Mouse (Mus musculus) hindbrain, embryonic 16.5 days (tissue): Measurements from ENCODE around the gene Atp5h. TPM values are rescaled to one million over a fixed set of nuclear protein-coding genes. Genes with fewer than 3 reads are reported as not detected.
A peak's percentile ranks its signal among the peaks of the same experiment; 100 is the strongest.

Experiments
- ATAC-seq: fragments of 200-750 bp; cut with Nextera tagmentation; 2 replicates; pipeline ENCODE4 v1.8.0; 2017; ENCODE audit warnings: moderate TSS enrichment, moderate library complexity
- H3K27ac ChIP-seq: fragments of 300-500 bp; sonication (generic); 2 replicates; pipeline ENCODE4 v1.5.1; 2014; ENCODE audit warnings: low read depth, mild to moderate bottlenecking, control low read depth, low read length, moderate library complexity
- H3K27me3 ChIP-seq: fragments of 300-500 bp; sonication (generic); replicated peaks from 2 replicates; pipeline ENCODE4 v1.6.1; 2014; ENCODE audit warnings: low read length; ENCODE audit not compliant: control insufficient read depth, insufficient read depth
- H3K36me3 ChIP-seq: fragments of 300-500 bp; sonication (generic); 2 replicates; pipeline ENCODE4 v1.6.1; 2014; ENCODE audit warnings: mild to moderate bottlenecking, low read length, moderate library complexity, mixed read lengths; ENCODE audit not compliant: control insufficient read depth, insufficient read depth
- H3K4me1 ChIP-seq: fragments of 300-500 bp; sonication (generic); 2 replicates; pipeline ENCODE4 v1.6.1; 2014; ENCODE audit warnings: low read depth, low read length; ENCODE audit not compliant: control insufficient read depth, insufficient read depth
- H3K4me2 ChIP-seq: fragments of 300-500 bp; sonication (generic); 2 replicates; pipeline ENCODE4 v1.6.1; 2014; ENCODE audit warnings: mild to moderate bottlenecking, low read length, control low read depth, moderate library complexity
- H3K4me3 ChIP-seq: fragments of 300-500 bp; sonication (generic); 2 replicates; pipeline ENCODE4 v1.5.1; 2014; ENCODE audit warnings: mild to moderate bottlenecking, low read length, control low read depth, moderate library complexity
- H3K9ac ChIP-seq: fragments of 300-500 bp; sonication (generic); 2 replicates; pipeline ENCODE4 v1.6.1; 2014; ENCODE audit warnings: low read depth, mild to moderate bottlenecking, control low read depth, low read length, moderate library complexity
- H3K9me3 ChIP-seq: fragments of 300-500 bp; sonication (generic); 2 replicates; pipeline ENCODE4 v1.6.1; 2014; ENCODE audit warnings: mild to moderate bottlenecking, low read length, moderate library complexity; ENCODE audit not compliant: control insufficient read depth
- WGBS: fragments of 180-500 bp; shearing (Covaris S2); extraction: QIAGEN DNeasy Blood & Tissue Kit; methylation state at CpG from one replicate; pipeline ENCODE4 v1.1.7; 2014; 5-methylcytosine and 5-hydroxymethylcytosine counted together
- polyA plus RNA-seq: library from polyadenylated mRNA; unstranded; fragments of >200 nt; fragmentation: Nextera tagmentation; extraction: Ambion mirVana; gene quantifications from 2 replicates; pipeline ENCODE4 v1.2.1, GENCODE M21; 2015

The Atp5h gene
- polyA plus RNA-seq: 832 and 923 TPM in 2 replicates

DNA sequence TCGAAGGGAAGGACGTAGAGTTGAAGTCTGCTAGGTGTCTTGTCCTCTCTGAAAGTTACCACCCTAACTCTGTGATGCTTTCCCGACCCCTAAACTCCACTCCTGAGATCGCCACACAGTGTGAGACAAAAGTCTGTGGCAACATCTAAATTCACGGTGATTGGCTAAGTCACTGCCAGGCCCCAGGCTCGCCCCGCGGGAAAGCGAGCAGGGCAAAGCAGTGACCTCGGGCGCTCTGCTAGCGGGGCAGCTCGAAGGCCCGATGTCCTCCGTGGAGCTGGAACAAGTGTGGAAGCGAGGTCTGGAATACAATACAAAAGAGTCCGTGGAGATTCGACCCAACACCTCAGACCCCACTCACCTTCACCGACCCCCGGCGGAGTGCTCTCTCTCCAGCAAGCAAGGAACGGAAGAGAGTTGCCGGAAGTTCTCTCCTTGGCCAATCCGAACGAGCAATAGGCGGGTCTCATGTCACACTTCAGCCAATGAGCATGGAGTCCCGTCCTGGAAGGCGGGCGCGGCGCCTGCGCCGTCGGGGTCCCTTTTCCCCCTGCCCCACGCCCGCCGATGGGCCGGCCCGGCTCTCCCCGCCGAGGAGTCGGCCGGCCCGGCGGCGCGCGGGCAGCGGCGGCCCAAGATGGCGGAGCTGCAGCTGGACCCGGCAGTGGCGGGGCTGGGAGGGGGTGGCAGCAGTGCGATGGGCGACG is at the start of gene Atp5h, which contains the start of gene Kctd2:
Atp5h (minus strand) TSS at position 432 of the 707 bp plus-strand sequence.
Kctd2 (plus strand) TSS at position 598 of the 707 bp plus-strand sequence.
- peak; percentile 98 for ATAC-seq
- H3K4me3 ChIP-seq: peak within 1 kb of the TSS; percentile 84
- under 1% methylated on average over 40 of the region's 56 CpGs for WGBS
- no peaks in the 10 kb centered on the region for H3K27me3 ChIP-seq
- peaks cover 15% of the 10 kb centered on the region for H3K36me3 ChIP-seq
- H3K9me3 ChIP-seq: no peaks in the 10 kb centered on the region
- peaks cover 23% of the 10 kb centered on the region for H3K4me1 ChIP-seq
- H3K9ac ChIP-seq: peak within 1 kb of the TSS; percentile 95
- H3K4me2 ChIP-seq: peak within 1 kb of the TSS; percentile 95
- H3K27ac ChIP-seq: peak within 1 kb of the TSS; percentile 89

- H3K4me2 ChIP-seq: no peak overlapping the region
- H3K27me3 ChIP-seq: no peaks in the 10 kb centered on the region
- H3K4me1 ChIP-seq: no peaks in the 10 kb centered on the region
- no peaks in the 10 kb centered on the region for H3K9me3 ChIP-seq
- H3K9ac ChIP-seq: no peak overlapping the region
- H3K27ac ChIP-seq: no peak overlapping the region
- 42% methylated on average over 4 of the region's 4 CpGs for WGBS
- no peak for ATAC-seq
- H3K36me3 ChIP-seq: no peaks in the 10 kb centered on the region
- no peak overlapping the region for H3K4me3 ChIP-seq
Observed at GRCm38 (mm10) chr11:115467217-115467618, 47.5 kb upstream of the Atp5h start.

DNA sequence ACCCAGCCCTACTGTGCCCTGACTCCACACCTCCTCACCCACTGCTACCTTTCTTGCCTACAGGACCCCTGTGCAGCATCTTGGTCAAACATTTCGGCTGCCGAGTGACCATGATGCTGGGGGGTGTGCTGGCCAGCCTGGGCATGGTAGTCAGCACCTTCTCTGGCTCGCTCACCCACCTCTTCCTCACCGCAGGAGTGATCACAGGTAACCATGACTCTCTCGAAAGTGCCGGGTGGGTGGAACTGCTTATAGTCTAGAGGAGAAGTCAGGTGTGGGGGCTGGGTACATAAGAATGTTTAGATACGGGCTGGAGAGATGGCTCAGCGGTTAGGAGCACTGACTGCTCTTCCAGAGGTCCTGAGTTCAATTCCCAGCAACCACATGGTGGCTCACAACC is 45.1 kb upstream of the Atp5h start:
- no peak overlapping the region for H3K4me2 ChIP-seq
- no peak overlapping the region for H3K27ac ChIP-seq
- no peaks in the 10 kb centered on the region for H3K27me3 ChIP-seq
- H3K4me3 ChIP-seq: no peak overlapping the region
- no peaks in the 10 kb centered on the region for H3K9me3 ChIP-seq
- H3K4me1 ChIP-seq: no peaks in the 10 kb centered on the region
- WGBS: 90% methylated on average over 8 of the region's 8 CpGs
- ATAC-seq: no peak
- H3K36me3 ChIP-seq: no peaks in the 10 kb centered on the region
- no peak overlapping the region for H3K9ac ChIP-seq

- WGBS: 84% methylated on average over 11 of the region's 11 CpGs
- H3K36me3 ChIP-seq: no peaks in the 10 kb centered on the region
- H3K9me3 ChIP-seq: no peaks in the 10 kb centered on the region
- H3K4me2 ChIP-seq: no peak overlapping the region
- H3K27me3 ChIP-seq: no peaks in the 10 kb centered on the region
- H3K9ac ChIP-seq: no peak overlapping the region
- ATAC-seq: no peak
- no peaks in the 10 kb centered on the region for H3K4me1 ChIP-seq
- H3K27ac ChIP-seq: no peak overlapping the region
- no peak overlapping the region for H3K4me3 ChIP-seq
Observed at GRCm38 (mm10) chr11:115463397-115463796, 43.6 kb upstream of the Atp5h start.

GRCm38 (mm10) chr11:115462243-115462891 is 42.6 kb upstream of the Atp5h start, which contains the start of gene Slc16a5:
Slc16a5 (plus strand) TSS chr11:115462474.
- no peak within 1 kb of the TSS for H3K27ac ChIP-seq
- H3K4me3 ChIP-seq: no peak within 1 kb of the TSS
- H3K4me1 ChIP-seq: no peaks in the 10 kb centered on the region
- H3K9me3 ChIP-seq: no peaks in the 10 kb centered on the region
- H3K9ac ChIP-seq: no peak within 1 kb of the TSS
- no peak for ATAC-seq
- H3K27me3 ChIP-seq: no peaks in the 10 kb centered on the region
- WGBS: 72% methylated on average over 16 of the region's 16 CpGs
- no peaks in the 10 kb centered on the region for H3K36me3 ChIP-seq
- no peak within 1 kb of the TSS for H3K4me2 ChIP-seq

- H3K9ac ChIP-seq: no peak overlapping the region
- H3K36me3 ChIP-seq: no peaks in the 10 kb centered on the region
- no peaks in the 10 kb centered on the region for H3K9me3 ChIP-seq
- no peak overlapping the region for H3K4me2 ChIP-seq
- H3K4me1 ChIP-seq: no peaks in the 10 kb centered on the region
- H3K4me3 ChIP-seq: no peak overlapping the region
- no peak overlapping the region for H3K27ac ChIP-seq
- ATAC-seq: no peak
- WGBS: 75% methylated on average over 5 of the region's 5 CpGs
- no peaks in the 10 kb centered on the region for H3K27me3 ChIP-seq
Observed at GRCm38 (mm10) chr11:115461846-115462242, 42.1 kb upstream of the Atp5h start.

GRCm38 (mm10) chr11:115460976-115461375 is 41.2 kb upstream of the Atp5h start:
- H3K9me3 ChIP-seq: no peaks in the 10 kb centered on the region
- no peak for ATAC-seq
- WGBS: 15% methylated on average over 8 of the region's 8 CpGs
- no peak overlapping the region for H3K27ac ChIP-seq
- no peaks in the 10 kb centered on the region for H3K36me3 ChIP-seq
- H3K4me2 ChIP-seq: no peak overlapping the region
- H3K27me3 ChIP-seq: no peaks in the 10 kb centered on the region
- no peak overlapping the region for H3K4me3 ChIP-seq
- no peaks in the 10 kb centered on the region for H3K4me1 ChIP-seq
- H3K9ac ChIP-seq: no peak overlapping the region

- H3K4me1 ChIP-seq: no peaks in the 10 kb centered on the region
- no peak for ATAC-seq
- H3K27ac ChIP-seq: no peak overlapping the region
- no peak overlapping the region for H3K4me3 ChIP-seq
- peaks cover 2% of the 10 kb centered on the region; the same call in 1 of the 2 replicates for H3K9me3 ChIP-seq
- no peak overlapping the region for H3K9ac ChIP-seq
- H3K4me2 ChIP-seq: no peak overlapping the region
- 39% methylated on average over 6 of the region's 6 CpGs for WGBS
- H3K36me3 ChIP-seq: no peaks in the 10 kb centered on the region
- H3K27me3 ChIP-seq: no peaks in the 10 kb centered on the region
Observed at GRCm38 (mm10) chr11:115457405-115457804, 37.6 kb upstream of the Atp5h start.

GRCm38 (mm10) chr11:115456182-115456581 is 36.4 kb upstream of the Atp5h start:
- H3K4me1 ChIP-seq: no peaks in the 10 kb centered on the region
- 97% methylated on average over 5 of the region's 5 CpGs for WGBS
- no peak overlapping the region for H3K27ac ChIP-seq
- H3K4me2 ChIP-seq: no peak overlapping the region
- no peak overlapping the region for H3K4me3 ChIP-seq
- no peak for ATAC-seq
- no peaks in the 10 kb centered on the region for H3K36me3 ChIP-seq
- H3K9me3 ChIP-seq: peaks cover 2% of the 10 kb centered on the region; the same call in 1 of the 2 replicates
- no peaks in the 10 kb centered on the region; the same call in 1 of the 2 replicates for H3K27me3 ChIP-seq
- no peak overlapping the region for H3K9ac ChIP-seq
